Mouse (Mus musculus) kidney, embryonic 14.5 days (tissue): ENCODE measurements around the gene Gtpbp1. TPM values are rescaled to one million over a fixed set of nuclear protein-coding genes. Genes with fewer than 3 reads are reported as not detected.
A peak's percentile ranks its signal among the peaks of the same experiment; 100 is the strongest.

Experiments used
- ATAC-seq: fragments of 200-750 bp; cut with Nextera tagmentation; 2 replicates; pipeline ENCODE4 v1.8.0; 2017; ENCODE audit warnings: moderate number of reproducible peaks, mild to moderate bottlenecking, moderate TSS enrichment, moderate library complexity; ENCODE audit not compliant: low FRiP score, low TSS enrichment
- H3K27ac ChIP-seq: fragments of 300-500 bp; sonication (generic); 2 replicates; pipeline ENCODE4 v1.5.1; 2014; ENCODE audit warnings: low read depth, mild to moderate bottlenecking, low read length, moderate library complexity, mixed read lengths
- H3K27me3 ChIP-seq: fragments of 300-500 bp; sonication (generic); 2 replicates; pipeline ENCODE4 v1.6.1; 2014; ENCODE audit warnings: mild to moderate bottlenecking, low read length; ENCODE audit not compliant: control insufficient read depth, insufficient read depth
- H3K36me3 ChIP-seq: fragments of 300-500 bp; sonication (generic); 2 replicates; pipeline ENCODE4 v1.6.1; 2014; ENCODE audit warnings: low read length, mixed read lengths; ENCODE audit not compliant: control insufficient read depth, insufficient read depth
- H3K4me1 ChIP-seq: fragments of 300-500 bp; sonication (generic); 2 replicates; pipeline ENCODE4 v1.6.1; 2014; ENCODE audit warnings: low read length, mixed read lengths; ENCODE audit not compliant: control insufficient read depth, insufficient read depth
- H3K4me2 ChIP-seq: fragments of 300-500 bp; sonication (generic); replicated peaks from 2 replicates; pipeline ENCODE4 v1.6.1; 2014; ENCODE audit warnings: low read depth, mild to moderate bottlenecking, low read length
- H3K4me3 ChIP-seq: fragments of 300-500 bp; sonication (generic); 2 replicates; pipeline ENCODE4 v1.5.1; 2014; ENCODE audit warnings: mild to moderate bottlenecking, low read length
- H3K9ac ChIP-seq: fragments of 300-500 bp; sonication (generic); 2 replicates; pipeline ENCODE4 v1.6.1; 2014; ENCODE audit warnings: low read depth, mild to moderate bottlenecking, low read length, moderate library complexity
- H3K9me3 ChIP-seq: fragments of 300-500 bp; sonication (generic); 2 replicates; pipeline ENCODE4 v1.6.1; 2016; ENCODE audit warnings: low read length; ENCODE audit not compliant: control insufficient read depth
- WGBS: fragments of 180-500 bp; shearing (Covaris S2); extraction: QIAGEN DNeasy Blood & Tissue Kit; methylation state at CpG from one replicate; pipeline ENCODE4 v1.1.7; 2014; 5-methylcytosine and 5-hydroxymethylcytosine counted together
- polyA plus RNA-seq: library from polyadenylated mRNA; unstranded; fragments of >200 nt; fragmentation: Nextera tagmentation; extraction: Ambion mirVana; gene quantifications from 2 replicates; pipeline ENCODE4 v1.2.1, GENCODE M21; 2014

The Gtpbp1 gene
- 20.3 and 31.6 TPM in 2 replicates for polyA plus RNA-seq

- Histone ChIP-seq H3K4me3 (peak within 1 kb of the TSS; percentile 78), H3K4me2 (peak within 1 kb of the TSS; percentile 99), H3K4me1 (peaks cover 29% of the 10 kb centered on the region), H3K9me3 (no peaks in the 10 kb centered on the region), H3K27ac (peak within 1 kb of the TSS; percentile 44; the same call in 1 of the 2 replicates), H3K27me3 (no peaks in the 10 kb centered on the region), H3K9ac (peak within 1 kb of the TSS; percentile 89), H3K36me3 (no peaks in the 10 kb centered on the region)
- WGBS, result under 1% methylated on average over 45 of the region's 45 CpGs
- peak; percentile 95 for ATAC-seq
Observed at GRCm38 (mm10) chr15:79690426-79691022, at the start of gene Gtpbp1. Gene Gtpbp1 (plus strand): TSS chr15:79690845.

- no peak for ATAC-seq
- H3K4me3 ChIP-seq, result no peak overlapping the region
- no peaks in the 10 kb centered on the region for H3K4me1 ChIP-seq
- H3K4me2 ChIP-seq, result no peak overlapping the region
- H3K27ac ChIP-seq, result no peak overlapping the region
- 61% methylated on average over 11 of the region's 12 CpGs for WGBS
- H3K27me3 ChIP-seq, result no peaks in the 10 kb centered on the region
- no peaks in the 10 kb centered on the region for H3K9me3 ChIP-seq
- 0 out of 2 replicates have a peak, but pooled peaks cover 2% of the 10 kb centered on the region for H3K36me3 ChIP-seq
- H3K9ac ChIP-seq, result no peak overlapping the region
Observed at GRCm38 (mm10) chr15:79641135-79641817, 49.4 kb upstream of the Gtpbp1 start.

GRCm38 (mm10) chr15:79645483-79645882 lies 45.2 kb upstream of the Gtpbp1 start:
- no peaks in the 10 kb centered on the region; the same call in 1 of the 2 replicates for H3K36me3 ChIP-seq
- WGBS, result 88% methylated on average over 2 of the region's 2 CpGs
- ATAC-seq, result no peak

GRCm38 (mm10) chr15:79648130-79648529 lies 42.5 kb upstream of the Gtpbp1 start:
- H3K4me1 ChIP-seq, result no peaks in the 10 kb centered on the region
- H3K4me2 ChIP-seq, result no peak overlapping the region
- no peaks in the 10 kb centered on the region for H3K9me3 ChIP-seq
- WGBS, result 85% methylated on average over 12 of the region's 12 CpGs
- H3K9ac ChIP-seq, result no peak overlapping the region
- H3K36me3 ChIP-seq, result no peaks in the 10 kb centered on the region; the same call in 1 of the 2 replicates
- no peaks in the 10 kb centered on the region for H3K27me3 ChIP-seq
- no peak for ATAC-seq
- H3K27ac ChIP-seq, result no peak overlapping the region
- H3K4me3 ChIP-seq, result no peak overlapping the region

More at GRCm38 (mm10) chr15:79645483-79645882, 45.2 kb upstream of the Gtpbp1 start:
- no peak overlapping the region for H3K27ac ChIP-seq
- H3K27me3 ChIP-seq, result no peaks in the 10 kb centered on the region
- no peak overlapping the region for H3K4me2 ChIP-seq
- H3K9ac ChIP-seq, result no peak overlapping the region
- H3K4me1 ChIP-seq, result no peaks in the 10 kb centered on the region
- no peaks in the 10 kb centered on the region for H3K9me3 ChIP-seq
- no peak overlapping the region for H3K4me3 ChIP-seq

- Histone ChIP-seq H3K27me3 (no peaks in the 10 kb centered on the region), H3K4me3 (no peak overlapping the region), H3K36me3 (no peaks in the 10 kb centered on the region; the same call in 1 of the 2 replicates), H3K27ac (no peak overlapping the region), H3K9ac (no peak overlapping the region), H3K4me1 (no peaks in the 10 kb centered on the region), H3K4me2 (no peak overlapping the region), H3K9me3 (no peaks in the 10 kb centered on the region)
- peak; percentile 55; the same call in 1 of the 2 replicates for ATAC-seq
Observed at GRCm38 (mm10) chr15:79650569-79650968, 40.1 kb upstream of the Gtpbp1 start.

GRCm38 (mm10) chr15:79651481-79651880 lies 39.2 kb upstream of the Gtpbp1 start:
- Histone ChIP-seq H3K36me3 (no peaks in the 10 kb centered on the region; the same call in 1 of the 2 replicates), H3K4me3 (no peak overlapping the region), H3K9ac (no peak overlapping the region), H3K4me2 (no peak overlapping the region), H3K4me1 (no peaks in the 10 kb centered on the region), H3K9me3 (no peaks in the 10 kb centered on the region), H3K27ac (no peak overlapping the region), H3K27me3 (no peaks in the 10 kb centered on the region)
- ATAC-seq, result no peak
- WGBS, result 81% methylated on average over 4 of the region's 4 CpGs

GRCm38 (mm10) chr15:79656451-79656850 lies 34.2 kb upstream of the Gtpbp1 start:
- H3K9ac ChIP-seq, result no peak overlapping the region
- H3K4me2 ChIP-seq, result no peak overlapping the region
- peaks cover 4% of the 10 kb centered on the region for H3K4me1 ChIP-seq
- no peaks in the 10 kb centered on the region for H3K36me3 ChIP-seq
- H3K27ac ChIP-seq, result no peak overlapping the region
- WGBS, result 93% methylated on average over 14 of the region's 14 CpGs
- H3K4me3 ChIP-seq, result no peak overlapping the region
- ATAC-seq, result no peak
- no peaks in the 10 kb centered on the region for H3K27me3 ChIP-seq
- H3K9me3 ChIP-seq, result no peaks in the 10 kb centered on the region

GRCm38 (mm10) chr15:79657837-79658530 lies 32.7 kb upstream of the Gtpbp1 start:
- no peaks in the 10 kb centered on the region; the same call in 1 of the 2 replicates for H3K36me3 ChIP-seq
- peak overlapping the region; percentile 67 for H3K4me3 ChIP-seq
- peak overlapping the region; percentile 90 for H3K27ac ChIP-seq
- peak; percentile 30 for ATAC-seq
- WGBS, result 5% methylated on average over 16 of the region's 16 CpGs
- H3K9me3 ChIP-seq, result no peaks in the 10 kb centered on the region
- H3K9ac ChIP-seq, result peak overlapping the region; percentile 72
- peak overlapping the region; percentile 84 for H3K4me2 ChIP-seq
- no peaks in the 10 kb centered on the region for H3K27me3 ChIP-seq
- H3K4me1 ChIP-seq, result peaks cover 4% of the 10 kb centered on the region
